Mouse (Mus musculus): ENCODE results near the gene Stard5. TPM values are rescaled to one million over a fixed set of nuclear protein-coding genes. Genes with fewer than 3 reads are reported as not detected.
A peak's percentile ranks its signal among the peaks of the same experiment; 100 is the strongest.

The Stard5 gene
- polyA plus RNA-seq, 1 experiment from 2014 or later: 13.4 TPM

GRCm38 (mm10) chr7:83599913-83600286, 31.9 kb upstream of the Stard5 start:
- WGBS: 58% methylated on average over 8 of the region's 8 CpGs
- Histone ChIP-seq H3K4me1 (ENCODE audit: insufficient read depth, low read depth, low read length) (no peaks in the 10 kb centered on the region), H3K9me3 (ENCODE audit: low read length) (no peaks in the 10 kb centered on the region), H3K4me3 (ENCODE audit: low read depth, low read length) (no peak overlapping the region), H3K9ac (replicated peaks; ENCODE audit: low read depth) (no peak overlapping the region), H3K36me3 (ENCODE audit: insufficient read depth, low read length) (no peaks in the 10 kb centered on the region), H3K27ac (ENCODE audit: low read length) (no peak overlapping the region), H3K4me2 (replicated peaks; ENCODE audit: low read depth, low read length) (no peak overlapping the region), H3K27me3 (replicated peaks; ENCODE audit: insufficient read depth, low read length) (no peaks in the 10 kb centered on the region)
- no peak for ATAC-seq
- DNase-seq (ENCODE audit: low spot score): peak; percentile 6
- TF ChIP-seq EP300 (IDR thresholded peaks at IDR 0.05) (no peak), CTCF (IDR thresholded peaks at IDR 0.05) (peak; percentile 73)

DNA sequence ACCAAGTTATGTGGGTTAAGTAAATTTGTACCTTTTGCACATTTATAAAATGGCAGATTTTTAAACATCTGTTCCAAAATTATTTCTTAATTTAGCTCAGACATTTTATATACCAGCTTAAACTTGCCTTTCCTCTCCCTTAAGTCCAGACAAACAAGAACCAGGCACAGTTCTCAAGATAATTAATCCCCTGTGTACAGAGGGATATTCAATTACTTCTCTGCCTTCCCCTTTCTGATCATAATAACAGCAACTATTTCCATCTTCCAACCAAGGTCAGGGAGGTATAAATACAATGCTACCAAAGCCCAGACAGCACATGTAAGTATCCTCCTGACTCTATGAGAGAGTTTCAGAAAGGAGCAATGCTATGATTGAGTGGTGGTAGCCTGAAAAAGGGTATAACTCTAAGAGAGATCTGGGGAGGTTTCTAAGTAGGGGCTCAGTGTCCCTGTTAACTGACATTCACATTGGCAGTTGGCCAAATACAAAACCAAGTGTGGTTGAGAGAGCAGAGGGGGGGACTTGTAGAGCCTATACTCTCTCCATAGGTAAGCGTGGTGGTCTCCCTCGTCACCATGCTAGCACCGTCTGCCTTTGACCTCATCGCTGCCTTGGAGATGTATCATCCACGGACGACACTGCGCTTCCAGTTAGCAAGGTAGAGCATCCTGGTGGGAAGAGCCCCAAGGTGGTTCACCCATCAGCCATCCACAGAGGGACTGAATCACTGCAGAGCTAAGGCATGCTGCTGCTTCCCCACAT, 27.4 kb upstream of the Stard5 start:
- Histone ChIP-seq H3K4me2 (replicated peaks; ENCODE audit: low read depth, low read length) (no peak overlapping the region), H3K9ac (replicated peaks; ENCODE audit: low read depth) (no peak overlapping the region), H3K4me3 (ENCODE audit: low read depth, low read length) (no peak overlapping the region), H3K27me3 (replicated peaks; ENCODE audit: insufficient read depth, low read length) (no peaks in the 10 kb centered on the region), H3K27ac (ENCODE audit: low read length) (no peak overlapping the region), H3K9me3 (ENCODE audit: low read length) (no peaks in the 10 kb centered on the region), H3K36me3 (ENCODE audit: insufficient read depth, low read length) (no peaks in the 10 kb centered on the region), H3K4me1 (ENCODE audit: insufficient read depth, low read depth, low read length) (no peaks in the 10 kb centered on the region)
- TF ChIP-seq EP300 (IDR thresholded peaks at IDR 0.05): no peak
- no peak for TF ChIP-seq CTCF (IDR thresholded peaks at IDR 0.05)
- ATAC-seq (no peak), DNase-seq (ENCODE audit: low spot score) (no peak)
- 83% methylated on average over 7 of the region's 7 CpGs for WGBS

DNA sequence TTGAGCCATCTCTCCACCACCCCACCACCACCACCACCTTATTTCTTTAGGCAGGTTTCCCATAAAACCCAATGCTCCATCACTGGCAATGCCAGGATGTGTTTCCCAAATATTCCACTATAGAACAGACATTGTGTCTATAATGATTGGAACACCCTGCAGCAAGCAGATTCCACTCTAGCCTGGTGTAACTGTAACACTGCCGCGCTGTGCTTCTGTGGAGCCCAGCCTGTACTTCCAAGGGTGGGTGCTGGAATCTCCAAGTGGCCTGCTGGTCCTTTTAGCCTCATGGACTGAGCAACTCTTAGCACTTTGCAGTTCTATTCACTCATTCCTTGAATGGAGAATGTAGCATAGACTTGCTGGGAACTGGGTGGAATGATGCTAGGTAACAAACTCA, 25.0 kb upstream of the Stard5 start:
- no peak overlapping the region for H3K27ac ChIP-seq (ENCODE audit: low read length)
- no peaks in the 10 kb centered on the region for H3K27me3 ChIP-seq (replicated peaks; ENCODE audit: insufficient read depth, low read length)
- no peaks in the 10 kb centered on the region for H3K9me3 ChIP-seq (ENCODE audit: low read length)
- DNase-seq (ENCODE audit: low spot score) (no peak), ATAC-seq (no peak)
- no peaks in the 10 kb centered on the region for H3K36me3 ChIP-seq (ENCODE audit: insufficient read depth, low read length)
- WGBS: 84% methylated on average over 2 of the region's 2 CpGs
- no peak overlapping the region for H3K9ac ChIP-seq (replicated peaks; ENCODE audit: low read depth)
- H3K4me2 ChIP-seq (replicated peaks; ENCODE audit: low read depth, low read length): no peak overlapping the region
- TF ChIP-seq EP300 (IDR thresholded peaks at IDR 0.05): no peak
- TF ChIP-seq CTCF (IDR thresholded peaks at IDR 0.05): no peak
- H3K4me1 ChIP-seq (ENCODE audit: insufficient read depth, low read depth, low read length): no peaks in the 10 kb centered on the region
- no peak overlapping the region for H3K4me3 ChIP-seq (ENCODE audit: low read depth, low read length)

DNA sequence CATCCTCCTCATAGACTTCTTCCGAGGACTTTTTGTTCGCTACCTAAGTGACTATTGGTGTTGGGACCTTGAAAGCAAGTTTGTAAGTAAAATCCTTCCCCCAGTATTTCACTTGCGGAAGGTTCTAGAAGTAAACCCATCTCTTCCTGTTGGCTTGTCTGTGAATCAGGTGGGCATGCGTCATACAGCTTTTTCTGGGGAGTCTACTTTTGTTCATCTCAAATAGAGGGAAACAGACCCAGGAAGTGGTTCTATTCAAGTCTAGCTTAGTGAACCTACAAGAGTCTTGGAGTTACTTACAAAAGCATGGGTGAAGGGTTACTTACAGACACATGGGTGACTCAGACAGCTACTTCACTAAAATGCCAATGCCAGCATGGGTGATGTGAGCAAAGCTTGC, 21.9 kb upstream of the Stard5 start:
- no peaks in the 10 kb centered on the region for H3K9me3 ChIP-seq (ENCODE audit: low read length)
- no peak overlapping the region for H3K9ac ChIP-seq (replicated peaks; ENCODE audit: low read depth)
- no peak overlapping the region for H3K27ac ChIP-seq (ENCODE audit: low read length)
- TF ChIP-seq CTCF (IDR thresholded peaks at IDR 0.05) (no peak), EP300 (IDR thresholded peaks at IDR 0.05) (no peak)
- H3K27me3 ChIP-seq (replicated peaks; ENCODE audit: insufficient read depth, low read length): no peaks in the 10 kb centered on the region
- DNase-seq (ENCODE audit: low spot score) (no peak), ATAC-seq (no peak)
- no peaks in the 10 kb centered on the region for H3K4me1 ChIP-seq (ENCODE audit: insufficient read depth, low read depth, low read length)
- no peaks in the 10 kb centered on the region for H3K36me3 ChIP-seq (ENCODE audit: insufficient read depth, low read length)
- no peak overlapping the region for H3K4me3 ChIP-seq (ENCODE audit: low read depth, low read length)
- whole genome bisulfite sequencing: 93% methylated on average over 4 of the region's 4 CpGs
- H3K4me2 ChIP-seq (replicated peaks; ENCODE audit: low read depth, low read length): no peak overlapping the region

DNA sequence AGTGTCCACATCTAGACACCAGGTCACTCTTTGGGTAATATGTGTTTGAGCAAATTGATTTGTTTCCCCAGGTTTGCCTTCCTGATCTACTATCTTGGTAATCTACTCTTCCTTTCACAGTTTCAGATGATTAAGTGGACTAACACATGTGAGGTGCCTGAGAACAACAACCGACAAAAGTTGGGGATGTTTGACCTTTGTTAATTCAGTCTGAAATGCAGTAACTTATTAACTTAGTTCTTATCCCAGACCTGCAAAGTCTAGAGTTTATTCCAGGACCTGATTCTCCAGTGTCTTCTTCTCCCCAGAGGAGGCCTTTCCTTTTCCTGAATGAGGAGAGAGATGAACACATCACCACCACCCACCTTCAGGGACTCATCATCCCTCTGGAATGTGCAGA, 19.9 kb upstream of the Stard5 start:
- ATAC-seq: no peak
- H3K9me3 ChIP-seq (ENCODE audit: low read length): no peaks in the 10 kb centered on the region
- no peaks in the 10 kb centered on the region for H3K27me3 ChIP-seq (replicated peaks; ENCODE audit: insufficient read depth, low read length)
- no peaks in the 10 kb centered on the region for H3K4me1 ChIP-seq (ENCODE audit: insufficient read depth, low read depth, low read length)
- no peak for DNase-seq (ENCODE audit: low spot score)
- H3K36me3 ChIP-seq (ENCODE audit: insufficient read depth, low read length): no peaks in the 10 kb centered on the region
- no peak overlapping the region for H3K27ac ChIP-seq (ENCODE audit: low read length)
- H3K9ac ChIP-seq (replicated peaks; ENCODE audit: low read depth): no peak overlapping the region
- no peak overlapping the region for H3K4me2 ChIP-seq (replicated peaks; ENCODE audit: low read depth, low read length)
- WGBS: 64% methylated on average over 1 of the region's 1 CpGs
- TF ChIP-seq CTCF (IDR thresholded peaks at IDR 0.05): no peak
- TF ChIP-seq EP300 (IDR thresholded peaks at IDR 0.05): no peak
- no peak overlapping the region for H3K4me3 ChIP-seq (ENCODE audit: low read depth, low read length)

DNA sequence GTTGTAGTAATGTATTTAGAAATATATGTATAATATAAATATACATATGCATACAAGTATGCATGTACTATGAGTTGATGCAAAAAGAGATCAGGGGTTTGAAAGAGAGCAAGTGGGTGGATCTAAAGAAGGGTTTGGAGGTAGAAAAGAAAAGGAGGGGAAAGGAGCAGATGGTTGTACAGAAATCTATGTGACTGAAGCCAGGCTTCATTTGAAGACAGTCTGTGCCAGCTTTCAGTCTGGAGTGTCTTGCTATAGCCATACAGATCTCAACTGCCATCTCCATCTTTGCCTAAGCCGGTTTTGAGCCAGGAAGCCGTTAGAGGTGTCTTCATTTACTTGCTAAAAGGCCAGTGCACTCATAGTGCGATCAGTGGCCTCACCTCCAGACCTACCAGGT, 16.5 kb upstream of the Stard5 start:
- no peaks in the 10 kb centered on the region for H3K9me3 ChIP-seq (ENCODE audit: low read length)
- H3K4me2 ChIP-seq (replicated peaks; ENCODE audit: low read depth, low read length): no peak overlapping the region
- H3K27ac ChIP-seq (ENCODE audit: low read length): no peak overlapping the region
- whole genome bisulfite sequencing: 89% methylated on average over 3 of the region's 3 CpGs
- no peak overlapping the region for H3K4me3 ChIP-seq (ENCODE audit: low read depth, low read length)
- no peak overlapping the region for H3K9ac ChIP-seq (replicated peaks; ENCODE audit: low read depth)
- TF ChIP-seq EP300 (IDR thresholded peaks at IDR 0.05): no peak
- no peak for TF ChIP-seq CTCF (IDR thresholded peaks at IDR 0.05)
- ATAC-seq: no peak
- H3K4me1 ChIP-seq (ENCODE audit: insufficient read depth, low read depth, low read length): no peaks in the 10 kb centered on the region
- DNase-seq (ENCODE audit: low spot score): no peak
- no peaks in the 10 kb centered on the region for H3K27me3 ChIP-seq (replicated peaks; ENCODE audit: insufficient read depth, low read length)
- no peaks in the 10 kb centered on the region for H3K36me3 ChIP-seq (ENCODE audit: insufficient read depth, low read length)

DNA sequence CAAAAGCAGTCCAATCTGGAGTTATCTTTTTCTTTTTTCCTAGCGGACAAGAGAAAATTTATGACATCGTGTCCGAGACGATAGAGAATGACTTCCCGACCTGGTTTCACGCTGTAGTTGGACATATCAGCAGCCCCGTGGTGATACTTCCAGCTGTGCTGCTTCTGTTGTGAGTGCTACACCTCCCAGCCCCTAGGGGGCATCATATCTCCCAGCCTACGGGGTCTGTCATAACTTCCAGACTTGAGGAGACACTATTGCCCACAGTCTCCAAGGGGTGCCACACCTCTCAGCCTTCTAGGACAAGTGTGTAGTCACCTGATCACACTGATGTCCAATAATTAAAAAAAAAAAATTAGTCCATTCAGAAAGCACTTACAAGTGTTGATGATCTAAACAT, 15.9 kb upstream of the Stard5 start:
- ATAC-seq: no peak
- 80% methylated on average over 8 of the region's 8 CpGs for WGBS
- TF ChIP-seq EP300 (IDR thresholded peaks at IDR 0.05) (no peak), CTCF (IDR thresholded peaks at IDR 0.05) (peak; percentile 19; the same call in 1 of the 2 replicates)
- Histone ChIP-seq H3K4me2 (replicated peaks; ENCODE audit: low read depth, low read length) (no peak overlapping the region), H3K4me3 (ENCODE audit: low read depth, low read length) (no peak overlapping the region), H3K36me3 (ENCODE audit: insufficient read depth, low read length) (no peaks in the 10 kb centered on the region), H3K4me1 (ENCODE audit: insufficient read depth, low read depth, low read length) (no peaks in the 10 kb centered on the region), H3K27me3 (replicated peaks; ENCODE audit: insufficient read depth, low read length) (no peaks in the 10 kb centered on the region), H3K9ac (replicated peaks; ENCODE audit: low read depth) (no peak overlapping the region), H3K9me3 (ENCODE audit: low read length) (no peaks in the 10 kb centered on the region), H3K27ac (ENCODE audit: low read length) (no peak overlapping the region)
- DNase-seq (ENCODE audit: low spot score): no peak

Data from lung, postnatal 0 days (tissue).